Mouse (Mus musculus): ENCODE measurements at regions not wholly inside any gene's neighbourhood (a gene's known extent, or its start where the extent isn't known, plus 50 kb on each side); places are given as distances from the start of the nearest gene placed in this dataset.

- DNase-seq (ENCODE audit: low spot score), result no peak
- peaks cover 18% of the 10 kb centered on the region for H3K27me3 ChIP-seq (ENCODE audit: insufficient read depth, low read length)
- no peak for TF ChIP-seq GATA2 (IDR thresholded peaks at IDR 0.05; ENCODE audit: borderline replicate concordance, low read depth, low read length)
- no peak for TF ChIP-seq GATA1 (IDR thresholded peaks at IDR 0.05; ENCODE audit: borderline replicate concordance, low read length)
- TF ChIP-seq TAL1 (conservative IDR thresholded peaks at IDR 0.05; ENCODE audit: low read depth, low read length), result no peak
- TF ChIP-seq CTCF (IDR thresholded peaks at IDR 0.05; ENCODE audit: low read depth, low read length), result no peak
- no peak for TF ChIP-seq POLR2AphosphoS5 (IDR thresholded peaks at IDR 0.05; ENCODE audit: insufficient replicate concordance, low read depth, low read length)
Measured at GRCm38 (mm10) chr2:33986420-33986819, 98.7 kb upstream of the Mvb12b start.

GRCm38 (mm10) chr2:33985316-33985715, 97.6 kb upstream of the Mvb12b start:
- Histone ChIP-seq H3K4me1 (ENCODE audit: insufficient read depth, low read depth, low read length) (no peaks in the 10 kb centered on the region), H3K4me3 (ENCODE audit: low read depth, low read length) (no peak overlapping the region), H3K27me3 (ENCODE audit: insufficient read depth, low read length) (peaks cover 18% of the 10 kb centered on the region), H3K9me3 (replicated peaks) (no peaks in the 10 kb centered on the region), H3K36me3 (replicated peaks) (no peaks in the 10 kb centered on the region)
- no peak for TF ChIP-seq CTCF (IDR thresholded peaks at IDR 0.05; ENCODE audit: low read depth, low read length)
- TF ChIP-seq GATA2 (IDR thresholded peaks at IDR 0.05; ENCODE audit: borderline replicate concordance, low read depth, low read length), result no peak
- TF ChIP-seq GATA1 (IDR thresholded peaks at IDR 0.05; ENCODE audit: borderline replicate concordance, low read length), result no peak
- TF ChIP-seq POLR2AphosphoS5 (IDR thresholded peaks at IDR 0.05; ENCODE audit: insufficient replicate concordance, low read depth, low read length), result no peak
- no peak for TF ChIP-seq TAL1 (conservative IDR thresholded peaks at IDR 0.05; ENCODE audit: low read depth, low read length)
- no peak for DNase-seq (ENCODE audit: low spot score)
- no peak for ATAC-seq (ENCODE audit: extremely low read depth, insufficient number of reproducible peaks, low FRiP score, poor library complexity, severe bottlenecking)

More at GRCm38 (mm10) chr2:33986420-33986819, 98.7 kb upstream of the Mvb12b start:
- no peaks in the 10 kb centered on the region for H3K36me3 ChIP-seq (replicated peaks)
- no peak for ATAC-seq (ENCODE audit: extremely low read depth, insufficient number of reproducible peaks, low FRiP score, poor library complexity, severe bottlenecking)
- no peaks in the 10 kb centered on the region for H3K4me1 ChIP-seq (ENCODE audit: insufficient read depth, low read depth, low read length)
- no peaks in the 10 kb centered on the region for H3K9me3 ChIP-seq (replicated peaks)
- H3K4me3 ChIP-seq (ENCODE audit: low read depth, low read length), result no peak overlapping the region

GRCm38 (mm10) chr2:33983112-33983748, 95.5 kb upstream of the Mvb12b start:
- Histone ChIP-seq H3K27me3 (ENCODE audit: insufficient read depth, low read length) (peaks cover 8% of the 10 kb centered on the region), H3K9me3 (replicated peaks) (no peaks in the 10 kb centered on the region), H3K4me3 (ENCODE audit: low read depth, low read length) (no peak overlapping the region), H3K36me3 (replicated peaks) (no peaks in the 10 kb centered on the region), H3K4me1 (ENCODE audit: insufficient read depth, low read depth, low read length) (no peaks in the 10 kb centered on the region)
- TF ChIP-seq CTCF (IDR thresholded peaks at IDR 0.05; ENCODE audit: low read depth, low read length) (no peak), GATA2 (IDR thresholded peaks at IDR 0.05; ENCODE audit: borderline replicate concordance, low read depth, low read length) (no peak), POLR2AphosphoS5 (IDR thresholded peaks at IDR 0.05; ENCODE audit: insufficient replicate concordance, low read depth, low read length) (no peak), TAL1 (conservative IDR thresholded peaks at IDR 0.05; ENCODE audit: low read depth, low read length) (no peak), GATA1 (IDR thresholded peaks at IDR 0.05; ENCODE audit: borderline replicate concordance, low read length) (no peak)
- DNase-seq (ENCODE audit: low spot score), result no peak
- ATAC-seq (ENCODE audit: extremely low read depth, insufficient number of reproducible peaks, low FRiP score, poor library complexity, severe bottlenecking), result no peak

GRCm38 (mm10) chr2:33981936-33982335, 94.2 kb upstream of the Mvb12b start:
- ATAC-seq (ENCODE audit: extremely low read depth, insufficient number of reproducible peaks, low FRiP score, poor library complexity, severe bottlenecking), result no peak
- H3K36me3 ChIP-seq (replicated peaks), result no peaks in the 10 kb centered on the region
- no peak for DNase-seq (ENCODE audit: low spot score)
- no peaks in the 10 kb centered on the region for H3K9me3 ChIP-seq (replicated peaks)
- H3K27me3 ChIP-seq (ENCODE audit: insufficient read depth, low read length), result peaks cover 11% of the 10 kb centered on the region; the same call in 1 of the 2 replicates
- no peak for TF ChIP-seq POLR2AphosphoS5 (IDR thresholded peaks at IDR 0.05; ENCODE audit: insufficient replicate concordance, low read depth, low read length)
- no peak for TF ChIP-seq GATA1 (IDR thresholded peaks at IDR 0.05; ENCODE audit: borderline replicate concordance, low read length)
- TF ChIP-seq CTCF (IDR thresholded peaks at IDR 0.05; ENCODE audit: low read depth, low read length), result no peak
- TF ChIP-seq GATA2 (IDR thresholded peaks at IDR 0.05; ENCODE audit: borderline replicate concordance, low read depth, low read length), result no peak
- TF ChIP-seq TAL1 (conservative IDR thresholded peaks at IDR 0.05; ENCODE audit: low read depth, low read length), result no peak
- H3K4me3 ChIP-seq (ENCODE audit: low read depth, low read length), result no peak overlapping the region
- H3K4me1 ChIP-seq (ENCODE audit: insufficient read depth, low read depth, low read length), result no peaks in the 10 kb centered on the region

GRCm38 (mm10) chr2:33981321-33981720, 93.6 kb upstream of the Mvb12b start:
- H3K9me3 ChIP-seq (replicated peaks), result no peaks in the 10 kb centered on the region
- TF ChIP-seq GATA1 (IDR thresholded peaks at IDR 0.05; ENCODE audit: borderline replicate concordance, low read length) (no peak), CTCF (IDR thresholded peaks at IDR 0.05; ENCODE audit: low read depth, low read length) (no peak), GATA2 (IDR thresholded peaks at IDR 0.05; ENCODE audit: borderline replicate concordance, low read depth, low read length) (no peak), POLR2AphosphoS5 (IDR thresholded peaks at IDR 0.05; ENCODE audit: insufficient replicate concordance, low read depth, low read length) (no peak), TAL1 (conservative IDR thresholded peaks at IDR 0.05; ENCODE audit: low read depth, low read length) (no peak)
- peaks cover 11% of the 10 kb centered on the region; the same call in 1 of the 2 replicates for H3K27me3 ChIP-seq (ENCODE audit: insufficient read depth, low read length)
- no peak overlapping the region for H3K4me3 ChIP-seq (ENCODE audit: low read depth, low read length)
- H3K36me3 ChIP-seq (replicated peaks), result no peaks in the 10 kb centered on the region
- ATAC-seq (ENCODE audit: extremely low read depth, insufficient number of reproducible peaks, low FRiP score, poor library complexity, severe bottlenecking) (no peak), DNase-seq (ENCODE audit: low spot score) (no peak)
- no peaks in the 10 kb centered on the region for H3K4me1 ChIP-seq (ENCODE audit: insufficient read depth, low read depth, low read length)

GRCm38 (mm10) chr2:33980884-33981283, 93.1 kb upstream of the Mvb12b start:
- H3K27me3 ChIP-seq (ENCODE audit: insufficient read depth, low read length), result peaks cover 11% of the 10 kb centered on the region; the same call in 1 of the 2 replicates
- ATAC-seq (ENCODE audit: extremely low read depth, insufficient number of reproducible peaks, low FRiP score, poor library complexity, severe bottlenecking) (no peak), DNase-seq (ENCODE audit: low spot score) (no peak)
- no peak for TF ChIP-seq TAL1 (conservative IDR thresholded peaks at IDR 0.05; ENCODE audit: low read depth, low read length)
- TF ChIP-seq POLR2AphosphoS5 (IDR thresholded peaks at IDR 0.05; ENCODE audit: insufficient replicate concordance, low read depth, low read length), result no peak
- TF ChIP-seq GATA2 (IDR thresholded peaks at IDR 0.05; ENCODE audit: borderline replicate concordance, low read depth, low read length), result no peak
- H3K36me3 ChIP-seq (replicated peaks), result no peaks in the 10 kb centered on the region
- no peaks in the 10 kb centered on the region for H3K9me3 ChIP-seq (replicated peaks)
- H3K4me3 ChIP-seq (ENCODE audit: low read depth, low read length), result no peak overlapping the region
- H3K4me1 ChIP-seq (ENCODE audit: insufficient read depth, low read depth, low read length), result no peaks in the 10 kb centered on the region
